Mouse (Mus musculus): ENCODE data around the gene Rxfp2. TPM values are rescaled to one million over a fixed set of nuclear protein-coding genes. Genes with fewer than 3 reads are reported as not detected.

Gene Rxfp2
- 0.30 and 0.33 TPM in 2 replicates for polyA plus RNA-seq (2015; fragmentation: Nextera tagmentation; extraction: Ambion mirVana)

- no peak for ATAC-seq
- 69% methylated on average over 19 of the region's 19 CpGs for WGBS
Measured at GRCm38 (mm10) chr5:150018656-150019055, at the start of gene Rxfp2. Gene Rxfp2 (plus strand): TSS chr5:150018675.

DNA sequence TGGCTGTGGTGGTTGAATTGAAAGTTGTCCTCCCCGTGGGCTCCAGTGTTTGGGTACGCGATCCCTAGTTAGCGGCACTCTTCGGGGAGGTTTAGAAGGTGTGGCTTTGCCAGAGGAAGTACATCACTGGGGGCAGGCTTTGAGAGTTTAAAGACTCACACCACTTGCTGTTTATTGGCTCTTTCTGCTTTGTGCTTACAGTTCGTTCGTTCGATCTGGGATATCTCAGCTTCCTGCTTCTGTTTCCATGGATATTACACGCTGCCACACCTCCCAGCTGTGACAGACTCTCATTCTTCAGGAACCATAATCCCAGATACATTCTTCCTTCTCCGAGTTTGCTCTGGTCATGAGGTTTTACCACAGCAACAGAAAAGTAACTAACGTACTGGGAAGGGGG, 48.2 kb upstream of the Rxfp2 start:
- Histone ChIP-seq H3K36me3 (ENCODE audit: control insufficient read depth, insufficient read depth, low read length) (no peaks in the 10 kb centered on the region), H3K9ac (ENCODE audit: low read depth, low read length) (no peak overlapping the region), H3K9me3 (ENCODE audit: control insufficient read depth, low read length) (no peaks in the 10 kb centered on the region), H3K4me1 (ENCODE audit: control insufficient read depth, insufficient read depth, low read depth, low read length) (no peaks in the 10 kb centered on the region), H3K4me3 (ENCODE audit: low read length) (no peak overlapping the region), H3K4me2 (ENCODE audit: low read length) (no peak overlapping the region), H3K27ac (ENCODE audit: low read depth, low read length) (no peak overlapping the region), H3K27me3 (replicated peaks; ENCODE audit: control insufficient read depth, insufficient read depth, low read length) (no peaks in the 10 kb centered on the region)
- 87% methylated on average over 11 of the region's 11 CpGs for WGBS
- ATAC-seq: no peak

More at GRCm38 (mm10) chr5:150018656-150019055, at the start of gene Rxfp2:
- Histone ChIP-seq H3K4me3 (ENCODE audit: low read length) (no peak within 1 kb of the TSS), H3K4me1 (ENCODE audit: control insufficient read depth, insufficient read depth, low read depth, low read length) (peaks cover 3% of the 10 kb centered on the region; the same call in 1 of the 2 replicates), H3K4me2 (ENCODE audit: low read length) (no peak within 1 kb of the TSS), H3K9ac (ENCODE audit: low read depth, low read length) (no peak within 1 kb of the TSS), H3K27ac (ENCODE audit: low read depth, low read length) (no peak within 1 kb of the TSS), H3K36me3 (ENCODE audit: control insufficient read depth, insufficient read depth, low read length) (no peaks in the 10 kb centered on the region), H3K9me3 (ENCODE audit: control insufficient read depth, low read length) (no peaks in the 10 kb centered on the region), H3K27me3 (replicated peaks; ENCODE audit: control insufficient read depth, insufficient read depth, low read length) (0 out of 2 replicates have a peak, but pooled peaks cover 2% of the 10 kb centered on the region)

GRCm38 (mm10) chr5:149977027-149977426, 41.4 kb upstream of the Rxfp2 start:
- no peaks in the 10 kb centered on the region for H3K36me3 ChIP-seq (ENCODE audit: control insufficient read depth, insufficient read depth, low read length)
- no peak for ATAC-seq
- no peak overlapping the region for H3K4me2 ChIP-seq (ENCODE audit: low read length)
- no peak overlapping the region for H3K4me3 ChIP-seq (ENCODE audit: low read length)
- no peaks in the 10 kb centered on the region for H3K9me3 ChIP-seq (ENCODE audit: control insufficient read depth, low read length)
- no peaks in the 10 kb centered on the region for H3K27me3 ChIP-seq (replicated peaks; ENCODE audit: control insufficient read depth, insufficient read depth, low read length)
- no peaks in the 10 kb centered on the region for H3K4me1 ChIP-seq (ENCODE audit: control insufficient read depth, insufficient read depth, low read depth, low read length)
- H3K27ac ChIP-seq (ENCODE audit: low read depth, low read length): no peak overlapping the region
- no peak overlapping the region for H3K9ac ChIP-seq (ENCODE audit: low read depth, low read length)
- 86% methylated on average over 2 of the region's 2 CpGs for WGBS

DNA sequence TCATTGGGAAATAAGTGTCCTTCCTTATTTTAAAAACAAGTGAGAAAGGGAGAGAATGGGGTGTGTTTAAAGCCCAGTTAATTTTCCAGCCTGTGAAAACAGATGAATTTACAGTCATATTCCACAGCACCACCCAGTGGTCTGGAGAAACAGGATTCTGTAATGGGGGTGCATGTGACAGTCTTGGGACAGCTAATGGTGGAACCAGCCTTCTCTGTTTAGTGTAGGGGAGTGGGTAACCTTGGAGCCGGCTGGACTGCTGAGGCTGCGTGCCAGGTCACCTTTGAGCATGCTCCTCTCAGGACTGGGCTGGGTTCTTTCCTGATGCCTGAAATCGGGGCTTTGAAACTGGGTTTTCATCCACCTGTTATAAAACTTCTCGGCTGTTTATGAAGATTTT, 34.9 kb upstream of the Rxfp2 start:
- no peak overlapping the region for H3K4me2 ChIP-seq (ENCODE audit: low read length)
- H3K27me3 ChIP-seq (replicated peaks; ENCODE audit: control insufficient read depth, insufficient read depth, low read length): no peaks in the 10 kb centered on the region
- H3K4me3 ChIP-seq (ENCODE audit: low read length): no peak overlapping the region
- H3K36me3 ChIP-seq (ENCODE audit: control insufficient read depth, insufficient read depth, low read length): no peaks in the 10 kb centered on the region
- H3K9me3 ChIP-seq (ENCODE audit: control insufficient read depth, low read length): no peaks in the 10 kb centered on the region
- no peak overlapping the region for H3K27ac ChIP-seq (ENCODE audit: low read depth, low read length)
- H3K9ac ChIP-seq (ENCODE audit: low read depth, low read length): no peak overlapping the region
- no peaks in the 10 kb centered on the region for H3K4me1 ChIP-seq (ENCODE audit: control insufficient read depth, insufficient read depth, low read depth, low read length)
- no peak for ATAC-seq
- WGBS: 88% methylated on average over 4 of the region's 4 CpGs

- Histone ChIP-seq H3K27me3 (replicated peaks; ENCODE audit: control insufficient read depth, insufficient read depth, low read length) (no peaks in the 10 kb centered on the region), H3K4me1 (ENCODE audit: control insufficient read depth, insufficient read depth, low read depth, low read length) (no peaks in the 10 kb centered on the region), H3K9ac (ENCODE audit: low read depth, low read length) (no peak overlapping the region), H3K4me3 (ENCODE audit: low read length) (no peak overlapping the region), H3K4me2 (ENCODE audit: low read length) (no peak overlapping the region), H3K36me3 (ENCODE audit: control insufficient read depth, insufficient read depth, low read length) (no peaks in the 10 kb centered on the region), H3K27ac (ENCODE audit: low read depth, low read length) (no peak overlapping the region), H3K9me3 (ENCODE audit: control insufficient read depth, low read length) (no peaks in the 10 kb centered on the region)
- WGBS: 80% methylated on average over 5 of the region's 5 CpGs
- no peak for ATAC-seq
Measured at GRCm38 (mm10) chr5:149994578-149994977, 23.9 kb upstream of the Rxfp2 start.

DNA sequence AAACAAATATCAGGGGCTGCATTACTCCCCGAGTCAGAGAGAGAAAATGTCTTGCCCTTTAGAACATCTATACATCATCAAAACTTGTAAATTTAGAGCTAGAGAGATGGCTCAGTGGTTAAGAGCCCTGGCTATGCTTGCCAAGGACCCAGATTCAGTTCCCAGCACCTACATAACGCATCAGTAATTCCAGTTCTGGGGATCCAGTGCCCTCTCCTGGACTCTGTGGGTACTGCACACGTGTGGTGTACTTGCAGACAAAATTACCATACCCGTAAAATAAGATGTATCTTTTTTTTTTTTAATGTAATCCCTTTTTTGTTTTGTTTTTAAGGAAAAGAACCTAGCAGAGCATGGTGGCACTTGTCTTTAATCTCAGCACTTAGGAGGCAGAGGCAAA, 21.9 kb upstream of the Rxfp2 start:
- WGBS: 97% methylated on average over 4 of the region's 4 CpGs
- Histone ChIP-seq H3K4me3 (ENCODE audit: low read length) (no peak overlapping the region), H3K27ac (ENCODE audit: low read depth, low read length) (no peak overlapping the region), H3K36me3 (ENCODE audit: control insufficient read depth, insufficient read depth, low read length) (no peaks in the 10 kb centered on the region), H3K9me3 (ENCODE audit: control insufficient read depth, low read length) (no peaks in the 10 kb centered on the region), H3K27me3 (replicated peaks; ENCODE audit: control insufficient read depth, insufficient read depth, low read length) (no peaks in the 10 kb centered on the region), H3K9ac (ENCODE audit: low read depth, low read length) (no peak overlapping the region), H3K4me2 (ENCODE audit: low read length) (no peak overlapping the region), H3K4me1 (ENCODE audit: control insufficient read depth, insufficient read depth, low read depth, low read length) (no peaks in the 10 kb centered on the region)
- ATAC-seq: no peak

DNA sequence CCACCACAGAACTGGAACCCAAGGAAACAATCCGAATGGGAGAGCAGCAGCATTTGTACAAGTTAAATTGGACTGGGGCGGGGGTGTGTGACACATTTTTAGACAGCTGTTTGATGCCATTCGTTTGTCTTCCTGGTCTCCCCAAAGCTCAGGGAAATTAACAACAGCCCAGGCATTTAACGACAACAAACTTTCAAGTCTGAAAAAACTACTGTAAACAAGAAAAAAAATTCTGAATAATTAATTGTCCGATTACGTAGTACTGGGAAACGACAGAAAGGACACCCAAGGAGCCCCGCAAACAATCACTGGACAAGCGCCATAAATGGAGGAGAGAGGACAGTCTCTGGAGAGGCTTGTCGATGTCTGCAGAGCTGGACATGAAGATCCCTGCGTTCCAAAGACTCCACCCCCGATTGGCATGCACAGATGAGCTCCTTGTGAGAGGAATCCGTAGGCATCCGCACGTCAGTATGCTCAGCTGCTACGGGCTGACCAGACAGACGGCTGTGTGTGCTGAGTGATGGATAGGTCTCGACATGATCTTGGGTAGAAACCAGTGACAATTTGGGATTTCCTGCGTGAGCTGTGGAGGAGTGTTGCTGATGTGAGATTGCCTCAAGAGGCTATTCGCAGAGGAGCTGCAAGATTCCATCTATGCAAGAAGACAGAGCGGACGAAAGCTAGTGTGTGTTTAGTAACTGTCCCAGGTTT, 21.0 kb upstream of the Rxfp2 start:
- no peaks in the 10 kb centered on the region for H3K9me3 ChIP-seq (ENCODE audit: control insufficient read depth, low read length)
- H3K27me3 ChIP-seq (replicated peaks; ENCODE audit: control insufficient read depth, insufficient read depth, low read length): no peaks in the 10 kb centered on the region
- no peak overlapping the region for H3K4me3 ChIP-seq (ENCODE audit: low read length)
- no peak overlapping the region for H3K9ac ChIP-seq (ENCODE audit: low read depth, low read length)
- 77% methylated on average over 22 of the region's 22 CpGs for WGBS
- H3K27ac ChIP-seq (ENCODE audit: low read depth, low read length): no peak overlapping the region
- ATAC-seq: no peak
- no peaks in the 10 kb centered on the region for H3K36me3 ChIP-seq (ENCODE audit: control insufficient read depth, insufficient read depth, low read length)
- H3K4me1 ChIP-seq (ENCODE audit: control insufficient read depth, insufficient read depth, low read depth, low read length): no peaks in the 10 kb centered on the region
- no peak overlapping the region for H3K4me2 ChIP-seq (ENCODE audit: low read length)

DNA sequence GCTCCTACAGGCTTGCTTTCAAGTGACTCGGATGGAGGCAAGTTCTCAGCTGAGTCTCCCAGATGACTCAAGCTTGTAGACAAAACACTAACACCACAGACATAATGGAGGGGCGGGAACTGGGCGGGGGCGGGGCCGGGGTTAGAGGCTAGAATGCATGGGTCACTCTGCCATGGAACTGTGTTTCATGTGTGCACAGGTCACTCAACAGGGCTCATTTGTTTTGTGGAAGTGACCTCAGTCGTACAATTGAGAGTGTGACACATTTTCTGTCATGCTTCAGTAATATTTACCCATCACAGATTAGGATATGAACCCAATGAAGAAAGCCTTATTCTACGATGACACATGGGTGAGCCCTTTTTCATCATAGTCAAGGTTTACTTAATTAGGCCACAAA, 20.2 kb upstream of the Rxfp2 start:
- no peak overlapping the region for H3K4me3 ChIP-seq (ENCODE audit: low read length)
- H3K4me2 ChIP-seq (ENCODE audit: low read length): no peak overlapping the region
- no peaks in the 10 kb centered on the region for H3K4me1 ChIP-seq (ENCODE audit: control insufficient read depth, insufficient read depth, low read depth, low read length)
- WGBS: 53% methylated on average over 7 of the region's 7 CpGs
- no peak overlapping the region for H3K27ac ChIP-seq (ENCODE audit: low read depth, low read length)
- ATAC-seq: no peak
- H3K36me3 ChIP-seq (ENCODE audit: control insufficient read depth, insufficient read depth, low read length): no peaks in the 10 kb centered on the region
- H3K9me3 ChIP-seq (ENCODE audit: control insufficient read depth, low read length): no peaks in the 10 kb centered on the region
- no peaks in the 10 kb centered on the region for H3K27me3 ChIP-seq (replicated peaks; ENCODE audit: control insufficient read depth, insufficient read depth, low read length)
- H3K9ac ChIP-seq (ENCODE audit: low read depth, low read length): no peak overlapping the region

GRCm38 (mm10) chr5:150005355-150005754, 13.1 kb upstream of the Rxfp2 start:
- Histone ChIP-seq H3K9ac (ENCODE audit: low read depth, low read length) (no peak overlapping the region), H3K36me3 (ENCODE audit: control insufficient read depth, insufficient read depth, low read length) (no peaks in the 10 kb centered on the region), H3K4me2 (ENCODE audit: low read length) (no peak overlapping the region), H3K27me3 (replicated peaks; ENCODE audit: control insufficient read depth, insufficient read depth, low read length) (no peaks in the 10 kb centered on the region), H3K4me3 (ENCODE audit: low read length) (no peak overlapping the region), H3K9me3 (ENCODE audit: control insufficient read depth, low read length) (no peaks in the 10 kb centered on the region), H3K27ac (ENCODE audit: low read depth, low read length) (no peak overlapping the region), H3K4me1 (ENCODE audit: control insufficient read depth, insufficient read depth, low read depth, low read length) (no peaks in the 10 kb centered on the region)
- 69% methylated on average over 6 of the region's 6 CpGs for WGBS
- ATAC-seq: no peak

Data from hindbrain, embryonic 16.5 days (tissue).